ENCODE assay signal across 11 mouse cellular contexts in genomic region chr17:36265834-36266233, GRCm38 (mm10). TPM values are rescaled to one million over a fixed set of nuclear protein-coding genes. Genes with fewer than 3 reads are reported as not detected.
DNase-seq lines count a peak whose midpoint lies in the region; TF ChIP-seq lines count a peak whose summit lies in the region.
"Had no signal": no experiment of that assay in that cellular context is flagged by ENCODE, and none has a peak within 500 bp of the region (broad histone marks: within the 10 kb centered on the region; RNA-seq: fewer than 3 reads in every experiment).

No protein-coding gene starts in this region.

- no peaks in the 10 kb centered on the region for H3K9me3 ChIP-seq in ES-E14 (ENCODE audit: control insufficient read depth, insufficient read depth, low read depth, low read length)

- H3K27ac ChIP-seq in layer of hippocampus, adult 2 months = no peak overlapping the region
- no peak overlapping the region for H3K27ac ChIP-seq in ES-E14 (ENCODE audit: insufficient read depth, low read depth, low read length, poor library complexity, severe bottlenecking)
- H3K27ac ChIP-seq: macrophage had no signal

- intact Hi-C loops in gastrocnemius, postnatal 14 days (cut with DNase I; ENCODE audit: low total_unique reads) = no loop called here
- intact Hi-C loops in heart, postnatal 14 days (cut with DNase I) = no loop called here

- TF ChIP-seq CTCF in layer of hippocampus, adult 2 months (conservative IDR thresholded peaks at IDR 0.05) = peak; percentile 63

- peaks cover 23% of the 10 kb centered on the region for H3K36me3 ChIP-seq in ES-E14 (ENCODE audit: control insufficient read depth, insufficient read depth, low read length, poor library complexity, severe bottlenecking)

- no peak for DNase-seq in layer of hippocampus, adult 2 months (ENCODE audit: low spot score in 2 of 2)
- DNase-seq in layer of hippocampus, adult 18-20 months (ENCODE audit: low spot score in 2 of 2) = no peak
- no peak for DNase-seq in ES-E14 (ENCODE audit: low read depth, low spot score)
- DNase-seq in lung, postnatal 25 days (ENCODE audit: low spot score) = peak; percentile 40
- peak; percentile 34 to 53 for DNase-seq in thymus, adult 18-20 months
- no peak for DNase-seq in layer of hippocampus, adult 9-10 months (ENCODE audit: low spot score)
- no peak for DNase-seq in gastrocnemius, postnatal 14 days
- no peak for DNase-seq in heart, postnatal 14 days
- DNase-seq: right cerebral cortex, postnatal 14 days had no signal

- in situ Hi-C loops in ES-E14 (cut with MboI; ENCODE audit: low sequenced_read_pairs in 2 of 2, unreplicated experiment in 2 of 2) = no loop called here

- no peak overlapping the region for H3K4me3 ChIP-seq in layer of hippocampus, adult 2 months
- no peak overlapping the region for H3K4me3 ChIP-seq in ES-E14 (ENCODE audit: insufficient read depth in 1 of 2, low read depth in 1 of 2, low read length in 2 of 2, poor library complexity in 1 of 2, severe bottlenecking in 1 of 2)

- 0 out of 4 replicates have a peak, but pooled peaks cover 2% of the 10 kb centered on the region in 2 experiments for H3K4me1 ChIP-seq in ES-E14 (ENCODE audit: control insufficient read depth in 2 of 2, insufficient read depth in 2 of 2, low read length in 2 of 2, poor library complexity in 1 of 2)

- H3K9ac ChIP-seq in ES-E14 (ENCODE audit: insufficient read depth, low read depth, low read length, poor library complexity, severe bottlenecking) = peak overlapping the region; percentile 20; the same call in 1 of the 2 replicates

TF ChIP-seq in ES-E14, 5 proteins besides CTCF, POLR2A, EP300 and RAD21:
- TF ChIP-seq ZC3H11A (IDR thresholded peaks at IDR 0.05; ENCODE audit: borderline replicate concordance, low read depth, low read length) = no peak
- no peak for TF ChIP-seq CHD2 (IDR thresholded peaks at IDR 0.05; ENCODE audit: low read depth, low read length)
- no peak for TF ChIP-seq ZNF384 (IDR thresholded peaks at IDR 0.05; ENCODE audit: low read depth, low read length)
- TF ChIP-seq HCFC1 (IDR thresholded peaks at IDR 0.05; ENCODE audit: borderline replicate concordance, insufficient read depth, low read length) = no peak
- TF ChIP-seq MAFK (IDR thresholded peaks at IDR 0.05; ENCODE audit: insufficient read depth, low read depth, low read length) = no peak

RNA-seq across cellular contexts. Expression of gene Trim39, which starts 6.2 kb away (rescaled TPM):
- 10 to 100 TPM; 23.6 to 25.3 TPM for total RNA-seq in layer of hippocampus, adult 2 months (2021)
- total RNA-seq in layer of hippocampus, adult 18-20 months (2021) = 10 to 100 TPM; 22.0 to 23.3 TPM
- 20.3 and 22.4 TPM in 2 replicates for total RNA-seq in ES-E14 (2012; rRNA removed)
- total RNA-seq in gastrocnemius, postnatal 14 days (2021) = 1 to 10 TPM; 3.1 to 4.1 TPM
- 1 to 10 TPM; 7.7 to 7.9 TPM for total RNA-seq in heart, postnatal 14 days (2021)

RNA-seq across cellular contexts. Expression of gene Rpp21, which starts 8.0 kb away (rescaled TPM):
- 10 to 100 TPM; 43.6 to 44.1 TPM for total RNA-seq in layer of hippocampus, adult 2 months (2021)
- total RNA-seq in layer of hippocampus, adult 18-20 months (2021) = 10 to 100 TPM; 43.8 to 45.2 TPM
- total RNA-seq in ES-E14 (2012; rRNA removed) = 45.2 and 47.7 TPM in 2 replicates
- 10 to 100 TPM; 22.5 to 23.4 TPM for total RNA-seq in gastrocnemius, postnatal 14 days (2021)
- 10 to 100 TPM; 33.1 to 34.2 TPM for total RNA-seq in heart, postnatal 14 days (2021)

RNA-seq across cellular contexts. Expression of gene H2-M10.2, which starts 20.5 kb away (rescaled TPM):
- not detected for total RNA-seq in layer of hippocampus, adult 2 months (2021)
- total RNA-seq in layer of hippocampus, adult 18-20 months (2021) = not detected
- total RNA-seq in ES-E14 (2012; rRNA removed) = not detected in 2 replicates
- total RNA-seq in gastrocnemius, postnatal 14 days (2021) = not detected
- not detected for total RNA-seq in heart, postnatal 14 days (2021)
- total RNA-seq: layer of hippocampus, adult 8-10 months had no signal

Comparison
In these comparisons a context has a peak if more than half of its experiments do, and no peak if none do; other contexts are left out.
1. DNase-seq: peak in lung, postnatal 25 days (single experiment) and thymus, adult 18-20 months (2 of 2); none in layer of hippocampus, adult 2 months (0 of 2), layer of hippocampus, adult 18-20 months (0 of 2), ES-E14 (single experiment), layer of hippocampus, adult 9-10 months (single experiment), gastrocnemius, postnatal 14 days (single experiment) and heart, postnatal 14 days (0 of 2).